Mouse (Mus musculus): ENCODE data around the gene Aldh1l1. TPM values are rescaled to one million over a fixed set of nuclear protein-coding genes. Genes with fewer than 3 reads are reported as not detected.

Gene Aldh1l1
- 45.0 and 55.3 TPM in 2 replicates for polyA plus RNA-seq (2012; rRNA removed)

DNA sequence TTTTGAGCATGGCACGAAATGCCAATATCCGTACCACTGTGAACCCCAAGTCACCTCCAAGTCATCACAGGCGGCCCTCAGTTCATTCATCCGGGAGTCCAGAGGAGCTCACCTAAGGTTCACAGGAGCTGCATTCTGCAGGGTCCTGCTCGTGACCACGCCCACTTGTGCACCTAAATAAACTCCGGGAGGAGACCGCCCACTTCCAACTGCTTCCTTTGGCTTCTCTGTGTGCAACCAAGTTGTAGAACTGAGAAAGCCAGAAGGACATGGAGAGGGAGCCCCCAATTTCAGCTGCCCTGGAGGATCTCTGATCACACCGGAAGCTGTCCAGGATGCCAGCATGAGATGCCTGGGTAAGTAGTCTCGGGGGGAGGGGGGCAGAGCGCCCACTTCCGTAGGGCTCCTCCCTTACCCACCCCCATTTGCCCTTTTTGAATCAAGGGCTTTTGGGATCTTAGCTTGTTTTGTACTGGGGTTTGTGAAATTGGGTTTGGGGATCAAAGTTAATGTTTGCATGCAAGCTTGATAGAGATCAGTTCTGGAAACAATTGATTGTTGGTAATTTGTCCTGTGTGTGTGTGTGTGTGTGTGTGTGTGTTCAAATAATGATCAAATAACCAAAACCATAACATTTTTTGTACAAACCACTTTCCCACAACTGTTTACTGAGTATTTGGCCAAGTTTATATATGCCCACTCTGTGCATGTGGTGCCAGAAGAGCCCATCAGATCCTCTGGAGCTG is at the start of gene Aldh1l1:
Gene Aldh1l1 (plus strand): TSS at position 252 of the 746 bp plus-strand sequence.

DNA sequence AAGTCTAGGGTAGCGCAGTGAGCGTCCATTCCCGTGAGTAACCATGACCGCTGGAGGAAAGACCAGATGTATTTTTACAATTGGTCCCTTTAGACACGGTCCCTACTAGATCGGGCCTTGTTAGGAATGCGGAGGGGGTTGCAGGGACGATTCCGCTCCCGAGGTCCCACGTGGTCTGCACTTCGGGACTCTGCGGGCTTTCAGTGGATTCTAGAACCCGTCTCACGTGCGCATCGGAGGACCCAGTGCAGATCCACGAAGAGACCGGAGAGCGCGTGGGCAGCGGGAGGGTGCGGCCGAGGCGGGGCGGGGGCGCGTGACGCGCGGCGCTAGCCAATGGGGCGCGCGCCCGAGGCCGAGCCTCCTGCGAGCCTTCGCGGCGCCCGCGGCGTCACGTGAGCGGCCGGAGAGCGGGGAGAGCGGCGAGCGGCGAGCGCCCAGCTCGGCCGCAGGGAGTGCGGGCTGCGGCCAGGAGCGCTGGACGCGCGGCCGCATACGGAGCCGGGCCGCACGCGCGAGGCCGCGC is 24.0 kb upstream of the Aldh1l1 start, which contains the start of gene Klf15:
Gene Klf15 (plus strand): TSS at position 396 of the 526 bp plus-strand sequence.

DNA sequence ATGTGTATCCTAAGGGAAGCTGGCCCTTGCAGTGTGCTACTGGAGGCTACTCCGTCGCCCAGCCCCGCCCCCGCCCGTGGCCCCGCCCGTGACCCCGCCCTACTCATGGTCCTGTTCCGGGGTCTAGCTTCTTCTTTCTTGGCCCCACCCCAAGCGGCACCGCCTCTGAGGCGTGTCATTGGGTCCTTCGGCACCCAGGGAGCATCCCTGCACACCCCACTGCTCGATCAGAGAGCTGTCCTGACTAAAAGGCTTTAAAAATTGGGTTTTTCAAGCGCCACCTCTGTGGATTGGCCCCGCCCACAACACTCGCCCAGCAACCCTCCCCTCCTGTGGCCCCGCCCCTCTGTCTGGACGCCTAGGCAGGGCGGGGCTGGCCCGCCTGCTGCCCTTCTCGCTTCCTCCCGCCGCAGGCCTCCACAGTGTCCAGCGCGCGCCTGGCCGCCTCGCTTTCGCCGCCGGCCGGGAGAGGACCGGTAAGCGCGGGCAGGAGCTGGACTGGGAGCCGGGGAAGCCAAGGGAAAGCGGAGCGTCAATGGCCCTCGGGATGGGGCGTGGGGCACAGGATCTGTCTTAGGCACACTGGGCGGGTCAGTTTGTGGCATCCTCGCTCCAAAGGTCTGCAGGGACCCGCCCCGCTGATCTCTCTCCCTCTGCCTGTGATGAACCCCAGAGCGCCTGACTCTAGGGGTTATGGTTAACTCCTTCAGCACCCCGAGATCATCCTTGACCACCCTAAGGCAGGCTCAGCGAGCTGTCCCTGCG is 118.5 kb downstream of the Aldh1l1 start, which contains the start of gene Slc41a3:
Gene Slc41a3 (plus strand): TSS at position 193 of the 765 bp plus-strand sequence.

Other genes starting within 250 kb of the Aldh1l1 start
- not detected in 2 replicates for gene Vmn1r54, start 240.1 kb upstream of the Aldh1l1 start, polyA plus RNA-seq (2012; rRNA removed)
- gene BC048671, start 185.2 kb upstream of the Aldh1l1 start, polyA plus RNA-seq (2012; rRNA removed): not detected in 2 replicates
- 8.0 and 9.2 TPM in 2 replicates for gene Chst13, start 161.2 kb upstream of the Aldh1l1 start, polyA plus RNA-seq (2012; rRNA removed)
- 70.8 and 72.2 TPM in 2 replicates for gene Uroc1, start 153.1 kb upstream of the Aldh1l1 start, polyA plus RNA-seq (2012; rRNA removed)
- gene Zxdc, start 116.9 kb upstream of the Aldh1l1 start, polyA plus RNA-seq (2012; rRNA removed): 2.9 and 4.0 TPM in 2 replicates
- gene Cfap100, start 57.6 kb upstream of the Aldh1l1 start, polyA plus RNA-seq (2012; rRNA removed): 0.10 and 0.12 TPM in 2 replicates
- 31.0 and 35.7 TPM in 2 replicates for gene Klf15, start 23.9 kb upstream of the Aldh1l1 start, polyA plus RNA-seq (2012; rRNA removed)
- gene Slc41a3, start 118.3 kb downstream of the Aldh1l1 start, polyA plus RNA-seq (2012; rRNA removed): 25.9 and 35.3 TPM in 2 replicates

Measured in liver, embryonic 18 days (tissue).